Mouse (Mus musculus) liver, postnatal 0 days (tissue): ENCODE measurements at regions not wholly inside any gene's neighbourhood (a gene's known extent, or its start where the extent isn't known, plus 50 kb on each side); places are given as distances from the start of the nearest gene placed in this dataset.

Source experiments
- CTCF ChIP-seq: sonication (generic); IDR thresholded peaks from 2 replicates; pipeline ENCODE4 v1.5.1; 2016; ENCODE audit warnings: antibody characterized with exemption, low read depth
- EP300 ChIP-seq: IDR thresholded peaks from 2 replicates; pipeline ENCODE4 v1.6.1; 2016; ENCODE audit warnings: antibody characterized with exemption, low read depth, mild to moderate bottlenecking

- no peak for TF ChIP-seq CTCF
- no peak for TF ChIP-seq EP300
Observed at GRCm38 (mm10) chr14:98625867-98626266, 368.3 kb downstream of the Rpl36a-ps1 start.
